Mouse (Mus musculus) left cerebral cortex, adult 11 months (tissue): ENCODE data around the gene Slco1a6.

Experiments
- DNase-seq: peaks from one replicate; pipeline ENCODE4 v3.0.0; 2022; ENCODE audit warnings: low spot score

Gene Slco1a6

GRCm38 (mm10) chr6:142040306-142041175 is 167.8 kb downstream of the Slco1a6 start:
- DNase-seq: peak; percentile 27

GRCm38 (mm10) chr6:142035771-142036170 is 172.6 kb downstream of the Slco1a6 start:
- no peak for DNase-seq
